Mouse (Mus musculus): ENCODE data around the gene Rnf135. TPM values are rescaled to one million over a fixed set of nuclear protein-coding genes. Genes with fewer than 3 reads are reported as not detected.
"Not testable (repeated sequence)": the region's sequence is repeated elsewhere in the genome, so short reads cannot be mapped to it uniquely, and the experiment has no call there.

The Rnf135 gene
- 9.6 and 11.7 TPM in 2 replicates for polyA plus RNA-seq (2015; fragmentation: Nextera tagmentation; extraction: Ambion mirVana)

GRCm38 (mm10) chr11:80183705-80184255 is at the start of gene Rnf135:
Rnf135 (plus strand) TSS chr11:80183851.
- Histone ChIP-seq H3K4me2 (peak within 1 kb of the TSS; percentile 78), H3K4me1 (no peaks in the 10 kb centered on the region), H3K9ac (peak within 1 kb of the TSS; percentile 78), H3K4me3 (peak within 1 kb of the TSS; percentile 71), H3K9me3 (no peaks in the 10 kb centered on the region), H3K27me3 (no peaks in the 10 kb centered on the region), H3K27ac (peak within 1 kb of the TSS; percentile 83), H3K36me3 (no peaks in the 10 kb centered on the region)
- 2% methylated on average over 33 of the region's 33 CpGs for WGBS
- peak; percentile 94 for ATAC-seq (ENCODE audit: borderline replicate concordance, extremely low read depth, low FRiP score, low TSS enrichment)

- no peaks in the 10 kb centered on the region for H3K4me1 ChIP-seq
- no peak overlapping the region for H3K4me2 ChIP-seq
- no peak overlapping the region for H3K4me3 ChIP-seq
- peaks cover 57% of the 10 kb centered on the region for H3K36me3 ChIP-seq
- no peak overlapping the region for H3K9ac ChIP-seq
- ATAC-seq (ENCODE audit: borderline replicate concordance, extremely low read depth, low FRiP score, low TSS enrichment): no peak
- no peaks in the 10 kb centered on the region for H3K9me3 ChIP-seq
- no peak overlapping the region for H3K27ac ChIP-seq
- H3K27me3 ChIP-seq: no peaks in the 10 kb centered on the region
- WGBS: 70% methylated on average over 4 of the region's 4 CpGs
These were observed 48.9 kb upstream of the Rnf135 start for GRCm38 (mm10) chr11:80134744-80135143.

GRCm38 (mm10) chr11:80135954-80136683 is 47.5 kb upstream of the Rnf135 start:
- no peak overlapping the region for H3K4me3 ChIP-seq
- no peaks in the 10 kb centered on the region for H3K9me3 ChIP-seq
- peaks cover 54% of the 10 kb centered on the region for H3K36me3 ChIP-seq
- H3K9ac ChIP-seq: no peak overlapping the region
- no peaks in the 10 kb centered on the region for H3K27me3 ChIP-seq
- no peak overlapping the region for H3K27ac ChIP-seq
- no peak overlapping the region for H3K4me2 ChIP-seq
- H3K4me1 ChIP-seq: no peaks in the 10 kb centered on the region
- WGBS: 90% methylated on average over 11 of the region's 11 CpGs
- no peak for ATAC-seq (ENCODE audit: borderline replicate concordance, extremely low read depth, low FRiP score, low TSS enrichment)

DNA sequence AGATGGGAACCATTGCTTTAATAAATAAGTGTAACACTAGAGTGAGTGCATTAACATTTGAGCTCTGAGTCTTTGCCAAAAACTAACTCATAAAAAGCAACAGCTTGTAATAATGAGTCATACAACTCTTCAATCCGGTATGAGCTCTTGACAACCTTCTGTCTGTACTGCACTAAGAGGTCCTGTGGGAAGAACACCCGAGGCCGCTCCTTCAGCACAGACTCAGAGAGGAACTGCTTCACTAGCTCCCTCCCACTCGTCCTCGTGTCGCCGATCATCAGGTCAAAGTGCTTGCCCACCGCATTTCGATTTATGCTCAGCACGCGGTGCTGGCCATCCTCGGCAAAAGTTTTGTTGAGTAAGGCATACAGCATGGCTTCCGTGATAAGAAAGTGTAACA is 46.9 kb upstream of the Rnf135 start:
- Histone ChIP-seq H3K27me3 (no peaks in the 10 kb centered on the region), H3K4me1 (no peaks in the 10 kb centered on the region), H3K4me3 (no peak overlapping the region), H3K36me3 (peaks cover 50% of the 10 kb centered on the region), H3K9me3 (no peaks in the 10 kb centered on the region), H3K9ac (no peak overlapping the region), H3K27ac (no peak overlapping the region), H3K4me2 (no peak overlapping the region)
- ATAC-seq (ENCODE audit: borderline replicate concordance, extremely low read depth, low FRiP score, low TSS enrichment): no peak
- 85% methylated on average over 13 of the region's 13 CpGs for WGBS

- Histone ChIP-seq H3K9ac (no peak overlapping the region), H3K9me3 (no peaks in the 10 kb centered on the region), H3K27ac (no peak overlapping the region), H3K4me1 (peaks cover under 1% of the 10 kb centered on the region; the same call in 1 of the 2 replicates), H3K36me3 (peaks cover 40% of the 10 kb centered on the region), H3K4me3 (no peak overlapping the region), H3K4me2 (no peak overlapping the region), H3K27me3 (no peaks in the 10 kb centered on the region)
- no peak for ATAC-seq (ENCODE audit: borderline replicate concordance, extremely low read depth, low FRiP score, low TSS enrichment)
- WGBS: 83% methylated on average over 5 of the region's 5 CpGs
These were observed 45.9 kb upstream of the Rnf135 start for GRCm38 (mm10) chr11:80137773-80138172.

DNA sequence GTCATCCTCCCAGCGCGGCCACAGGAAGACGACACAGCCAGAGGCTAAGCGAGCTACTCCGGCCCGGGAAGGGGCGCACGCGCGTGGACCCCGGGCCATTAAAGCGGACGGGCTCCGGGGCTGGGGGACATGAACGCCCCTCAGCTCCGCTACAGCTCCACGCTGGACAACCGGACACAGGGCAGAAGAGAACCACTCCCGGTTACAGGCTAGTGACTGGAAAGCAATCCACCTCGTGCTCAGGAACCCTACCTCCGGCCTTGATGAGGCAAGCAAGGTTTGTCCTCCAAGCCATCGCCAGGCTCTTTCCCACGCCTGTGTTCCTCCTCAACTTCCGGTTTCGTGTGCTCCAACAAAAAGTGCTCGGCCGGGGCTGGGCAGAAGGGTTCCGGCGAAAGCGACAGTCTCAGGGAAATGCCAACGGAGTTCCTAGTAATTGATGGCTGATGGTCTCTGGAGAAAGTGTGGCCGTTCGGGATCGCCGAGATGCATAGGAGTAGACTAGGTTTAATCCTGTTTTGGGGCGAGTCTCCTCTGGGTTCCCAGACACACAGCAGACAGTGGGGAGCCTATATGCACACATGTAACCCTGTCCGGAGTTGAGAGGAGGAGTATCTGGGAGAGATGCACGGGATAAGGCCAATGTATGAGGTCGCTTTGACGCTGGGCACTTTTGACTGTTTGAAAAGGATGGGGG is 41.7 kb upstream of the Rnf135 start, which contains the start of gene Tefm:
Gene Tefm (minus strand): TSS at position 351 of the 697 bp plus-strand sequence.
- Histone ChIP-seq H3K4me2 (peak within 1 kb of the TSS; percentile 69), H3K27me3 (no peaks in the 10 kb centered on the region), H3K27ac (peak within 1 kb of the TSS; percentile 89), H3K9ac (peak within 1 kb of the TSS; percentile 89), H3K9me3 (no peaks in the 10 kb centered on the region), H3K4me3 (peak within 1 kb of the TSS; percentile 71), H3K4me1 (peaks cover 5% of the 10 kb centered on the region; the same call in 1 of the 2 replicates), H3K36me3 (peaks cover 12% of the 10 kb centered on the region; the same call in 1 of the 2 replicates)
- ATAC-seq (ENCODE audit: borderline replicate concordance, extremely low read depth, low FRiP score, low TSS enrichment): peak; percentile 88
- under 1% methylated on average over 40 of the region's 40 CpGs for WGBS

GRCm38 (mm10) chr11:80142872-80143271 is 40.8 kb upstream of the Rnf135 start:
- Histone ChIP-seq H3K9me3 (no peaks in the 10 kb centered on the region), H3K4me2 (peak overlapping the region; percentile 69), H3K4me3 (peak overlapping the region; percentile 71), H3K9ac (peak overlapping the region; percentile 89; the same call in 1 of the 2 replicates), H3K4me1 (peaks cover 5% of the 10 kb centered on the region; the same call in 1 of the 2 replicates), H3K27ac (no peak overlapping the region), H3K36me3 (peaks cover 9% of the 10 kb centered on the region; the same call in 1 of the 2 replicates), H3K27me3 (no peaks in the 10 kb centered on the region)
- WGBS: 40% methylated on average over 8 of the region's 8 CpGs
- ATAC-seq (ENCODE audit: borderline replicate concordance, extremely low read depth, low FRiP score, low TSS enrichment): no peak

- Histone ChIP-seq H3K36me3 (no peaks in the 10 kb centered on the region), H3K9me3 (no peaks in the 10 kb centered on the region), H3K4me3 (no peak overlapping the region), H3K27ac (no peak overlapping the region), H3K9ac (no peak overlapping the region), H3K27me3 (no peaks in the 10 kb centered on the region), H3K4me2 (no peak overlapping the region), H3K4me1 (peaks cover 5% of the 10 kb centered on the region; the same call in 1 of the 2 replicates)
- WGBS: 30% methylated on average over 10 of the region's 10 CpGs
- ATAC-seq (ENCODE audit: borderline replicate concordance, extremely low read depth, low FRiP score, low TSS enrichment): no peak
These were observed 37.8 kb upstream of the Rnf135 start for GRCm38 (mm10) chr11:80145787-80146275.

DNA sequence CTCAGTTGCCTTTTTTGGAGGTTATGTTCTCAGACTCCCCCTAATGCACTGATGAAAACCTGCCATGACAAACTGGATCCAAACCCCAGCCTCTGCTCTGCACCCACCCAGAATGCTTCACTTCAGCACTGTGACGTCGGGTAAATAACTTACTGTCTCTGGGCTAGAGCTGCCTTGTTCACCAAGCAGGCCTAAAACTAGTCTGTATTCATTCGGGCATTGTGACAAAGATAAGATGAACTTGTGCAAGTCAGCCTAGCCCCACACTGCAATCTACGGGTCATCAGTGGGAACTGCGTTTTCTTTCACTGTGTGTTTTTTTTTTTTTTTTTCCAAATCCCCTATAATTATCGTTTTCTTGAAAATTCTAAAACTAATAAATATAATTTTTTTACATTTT is 35.9 kb upstream of the Rnf135 start:
- Histone ChIP-seq H3K27ac (no peak overlapping the region), H3K4me2 (no peak overlapping the region), H3K36me3 (no peaks in the 10 kb centered on the region), H3K4me1 (peaks cover 5% of the 10 kb centered on the region; the same call in 1 of the 2 replicates), H3K9me3 (no peaks in the 10 kb centered on the region), H3K27me3 (peaks cover 7% of the 10 kb centered on the region), H3K4me3 (no peak overlapping the region), H3K9ac (no peak overlapping the region)
- WGBS: 64% methylated on average over 6 of the region's 6 CpGs
- ATAC-seq (ENCODE audit: borderline replicate concordance, extremely low read depth, low FRiP score, low TSS enrichment): no peak

GRCm38 (mm10) chr11:80148313-80148712 is 35.3 kb upstream of the Rnf135 start:
- H3K9me3 ChIP-seq: no peaks in the 10 kb centered on the region

GRCm38 (mm10) chr11:80148974-80149373 is 34.7 kb upstream of the Rnf135 start:
- not testable (repeated sequence) for H3K9ac ChIP-seq; H3K27ac ChIP-seq; H3K36me3 ChIP-seq; H3K4me1 ChIP-seq; ATAC-seq (ENCODE audit: borderline replicate concordance, extremely low read depth, low FRiP score, low TSS enrichment); H3K4me3 ChIP-seq; H3K4me2 ChIP-seq; H3K9me3 ChIP-seq
- WGBS: 64% methylated on average over 2 of the region's 4 CpGs
- H3K27me3 ChIP-seq: peaks cover 18% of the 10 kb centered on the region

More at GRCm38 (mm10) chr11:80148313-80148712, 35.3 kb upstream of the Rnf135 start:
- H3K4me2 ChIP-seq: no peak overlapping the region
- 0 out of 2 replicates have a peak, but pooled peaks have one; percentile 55 for ATAC-seq (ENCODE audit: borderline replicate concordance, extremely low read depth, low FRiP score, low TSS enrichment)
- H3K36me3 ChIP-seq: no peaks in the 10 kb centered on the region
- H3K27ac ChIP-seq: no peak overlapping the region
- H3K27me3 ChIP-seq: peaks cover 13% of the 10 kb centered on the region
- no peaks in the 10 kb centered on the region for H3K4me1 ChIP-seq
- 13% methylated on average over 1 of the region's 1 CpGs for WGBS
- H3K9ac ChIP-seq: no peak overlapping the region
- no peak overlapping the region for H3K4me3 ChIP-seq
